Mouse (Mus musculus) cerebellum, adult 2 months (tissue): ENCODE measurements around the gene Aldh3a2. TPM values are rescaled to one million over a fixed set of nuclear protein-coding genes. Genes with fewer than 3 reads are reported as not detected.
A peak's percentile ranks its signal among the peaks of the same experiment; 100 is the strongest.

Source experiments
- DNase-seq, 2 experiments: peaks; one replicate each; pipeline ENCODE4 v3.0.0; 2021
- H3K27ac ChIP-seq: fragments of 200-500 bp; 2 replicates; pipeline ENCODE4 v1.5.1; 2012; ENCODE audit warnings: low read length, control low read depth, inconsistent platforms; ENCODE audit not compliant: insufficient read depth
- H3K27me3 ChIP-seq: fragments of 200-500 bp; 2 replicates; pipeline ENCODE4 v1.6.1; 2012; ENCODE audit warnings: inconsistent platforms, mild to moderate bottlenecking, low read length, moderate library complexity; ENCODE audit not compliant: control insufficient read depth, insufficient read depth
- H3K4me1 ChIP-seq: fragments of 200-500 bp; 2 replicates; pipeline ENCODE4 v1.6.1; 2011; ENCODE audit warnings: low read length; ENCODE audit not compliant: control insufficient read depth, insufficient read depth
- H3K4me3 ChIP-seq: fragments of 200-500 bp; replicated peaks from 2 replicates; pipeline ENCODE3; 2011; ENCODE audit warnings: mild to moderate bottlenecking, low read depth, low read length, control low read depth; ENCODE audit not compliant: insufficient read depth
- CTCF ChIP-seq: fragments of 200-500 bp; IDR thresholded peaks from 2 replicates; pipeline ENCODE4 v1.5.1; 2011; ENCODE audit warnings: low read depth, mild to moderate bottlenecking, control low read depth, low read length, moderate library complexity, borderline replicate concordance; ENCODE audit not compliant: insufficient read depth
- POLR2A ChIP-seq: fragments of 200-500 bp; IDR thresholded peaks from 2 replicates; pipeline ENCODE4 v1.6.1; 2011; ENCODE audit warnings: low read length, control low read depth, borderline replicate concordance; ENCODE audit not compliant: insufficient read depth
- WGBS: fragments of 180-500 bp; shearing (Covaris S2); methylation state at CpG from one replicate; pipeline ENCODE4 v1.1.7; 2018; 5-methylcytosine and 5-hydroxymethylcytosine counted together
- polyA plus RNA-seq: library from polyadenylated mRNA; depleted of rRNA; stranded (reverse); fragments of >200 nt; gene quantifications from 2 replicates; pipeline ENCODE4 v1.2.3, GENCODE M21; 2012

Gene Aldh3a2
- polyA plus RNA-seq, 1 experiment, result 68.4 TPM

GRCm38 (mm10) chr11:61207487-61208246 is 59.6 kb downstream of the Aldh3a2 start, which contains the start of gene Aldh3a1:
TSS of gene Aldh3a1 (plus strand) at chr11:61207537.
- TF ChIP-seq CTCF (no peak), POLR2A (no peak)
- Histone ChIP-seq H3K4me1 (peaks cover 16% of the 10 kb centered on the region), H3K4me3 (no peak within 1 kb of the TSS), H3K27me3 (no peaks in the 10 kb centered on the region), H3K27ac (no peak within 1 kb of the TSS)
- 55% methylated on average over 10 of the region's 10 CpGs for WGBS
- DNase-seq, result no peak

- Histone ChIP-seq H3K4me1 (peaks cover 12% of the 10 kb centered on the region), H3K4me3 (no peak overlapping the region), H3K27ac (no peak overlapping the region), H3K27me3 (no peaks in the 10 kb centered on the region)
- 92% methylated on average over 3 of the region's 3 CpGs for WGBS
- DNase-seq, result no peak
- TF ChIP-seq POLR2A, result no peak
- TF ChIP-seq CTCF, result no peak
Observed at GRCm38 (mm10) chr11:61206136-61206535, 61.1 kb downstream of the Aldh3a2 start.

- Histone ChIP-seq H3K4me1 (peaks cover 12% of the 10 kb centered on the region), H3K4me3 (no peak overlapping the region), H3K27me3 (no peaks in the 10 kb centered on the region), H3K27ac (no peak overlapping the region)
- TF ChIP-seq POLR2A, result no peak
- TF ChIP-seq CTCF, result no peak
- WGBS, result 71% methylated on average over 10 of the region's 10 CpGs
- peak; percentile 44 to 49 for DNase-seq
Observed at GRCm38 (mm10) chr11:61205167-61205950, 61.9 kb downstream of the Aldh3a2 start.

GRCm38 (mm10) chr11:61202810-61203209 is 64.5 kb downstream of the Aldh3a2 start:
- Histone ChIP-seq H3K27ac (no peak overlapping the region), H3K27me3 (no peaks in the 10 kb centered on the region), H3K4me1 (peaks cover 12% of the 10 kb centered on the region), H3K4me3 (no peak overlapping the region)
- no peak for DNase-seq
- TF ChIP-seq CTCF, result no peak
- TF ChIP-seq POLR2A, result no peak
- 71% methylated on average over 2 of the region's 2 CpGs for WGBS

- 53% methylated on average over 6 of the region's 6 CpGs for WGBS
- Histone ChIP-seq H3K27ac (no peak overlapping the region), H3K4me3 (no peak overlapping the region), H3K27me3 (no peaks in the 10 kb centered on the region), H3K4me1 (peaks cover 12% of the 10 kb centered on the region)
- TF ChIP-seq CTCF (no peak), POLR2A (no peak)
- DNase-seq, result no peak
Observed at GRCm38 (mm10) chr11:61202186-61202585, 65.1 kb downstream of the Aldh3a2 start.

GRCm38 (mm10) chr11:61199620-61200362 is 67.5 kb downstream of the Aldh3a2 start:
- Histone ChIP-seq H3K4me1 (peaks cover 6% of the 10 kb centered on the region), H3K27me3 (no peaks in the 10 kb centered on the region), H3K4me3 (no peak overlapping the region), H3K27ac (no peak overlapping the region)
- no peak for DNase-seq
- no peak for TF ChIP-seq POLR2A
- TF ChIP-seq CTCF, result no peak
- 70% methylated on average over 4 of the region's 4 CpGs for WGBS

GRCm38 (mm10) chr11:61197935-61198334 is 69.3 kb downstream of the Aldh3a2 start:
- DNase-seq, result no peak
- TF ChIP-seq CTCF (no peak), POLR2A (no peak)
- no peak overlapping the region for H3K4me3 ChIP-seq
- no peak overlapping the region for H3K27ac ChIP-seq
- no peaks in the 10 kb centered on the region for H3K4me1 ChIP-seq
- no peaks in the 10 kb centered on the region for H3K27me3 ChIP-seq
